Mouse (Mus musculus) MEL (cell line): Measurements from ENCODE around the gene Parm1.

Experiments used
- CHD1 ChIP-seq: IDR thresholded peaks from 2 replicates; pipeline ENCODE4 v1.6.1; 2012; ENCODE audit warnings: low read depth, mild to moderate bottlenecking, inconsistent platforms, low read length, improper control_type of control experiment
- CTCF ChIP-seq, 3 experiments: IDR thresholded peaks in 2 of 3; conservative IDR thresholded peaks in 1 of 3; 2 replicates each; pipeline ENCODE4 v1.5.1; 2011 to 2012; ENCODE audit warnings: low read length in 3 of 3, low read depth in 2 of 3, mild to moderate bottlenecking in 2 of 3, improper control_type of control experiment in 1 of 3, inconsistent platforms in 1 of 3, mixed read lengths in 1 of 3, moderate library complexity in 1 of 3; ENCODE audit not compliant: control insufficient read depth in 1 of 3, insufficient read depth in 1 of 3, poor library complexity in 1 of 3, severe bottlenecking in 1 of 3
- E2F4 ChIP-seq: IDR thresholded peaks from 2 replicates; pipeline ENCODE4 v1.6.1; 2011; ENCODE audit warnings: low read depth, low read length, improper control_type of control experiment, borderline replicate concordance
- ELF1 ChIP-seq: IDR thresholded peaks from 2 replicates; pipeline ENCODE4 v1.6.1; 2014; ENCODE audit warnings: low read depth, mild to moderate bottlenecking, inconsistent platforms, low read length, improper control_type of control experiment, moderate library complexity
- EP300 ChIP-seq, 2 experiments: IDR thresholded peaks; 2 replicates each; pipeline ENCODE4 v1.6.1; 2011; ENCODE audit warnings: improper control_type of control experiment in 2 of 2, low read length in 2 of 2, low read depth in 1 of 2, mild to moderate bottlenecking in 1 of 2
- GABPA ChIP-seq: IDR thresholded peaks from 2 replicates; pipeline ENCODE4 v1.6.1; 2012; ENCODE audit warnings: low read depth, mild to moderate bottlenecking, inconsistent platforms, low read length, improper control_type of control experiment, moderate library complexity
- GATA1 ChIP-seq: IDR thresholded peaks from 2 replicates; pipeline ENCODE4 v1.6.1; 2011; ENCODE audit warnings: low read depth, low read length, improper control_type of control experiment
- MAX ChIP-seq: IDR thresholded peaks from 2 replicates; pipeline ENCODE4 v1.6.1; 2011; ENCODE audit warnings: low read length, improper control_type of control experiment
- NRF1 ChIP-seq: IDR thresholded peaks from 2 replicates; pipeline ENCODE4 v1.6.1; 2014; ENCODE audit warnings: low read depth, mild to moderate bottlenecking, inconsistent platforms, low read length, improper control_type of control experiment, moderate library complexity; ENCODE audit not compliant: poor library complexity, insufficient read depth, severe bottlenecking
- POLR2A ChIP-seq, 2 experiments: IDR thresholded peaks; 2 replicates each; pipeline ENCODE4 v1.6.1; 2011 to 2012; ENCODE audit warnings: low read length in 2 of 2, mild to moderate bottlenecking in 2 of 2, control low read depth in 1 of 2, improper control_type of control experiment in 1 of 2, low read depth in 1 of 2, moderate library complexity in 1 of 2; ENCODE audit not compliant: control insufficient read depth in 1 of 2, insufficient read depth in 1 of 2, poor library complexity in 1 of 2
- POLR2AphosphoS2 ChIP-seq: IDR thresholded peaks from 2 replicates; pipeline ENCODE4 v1.6.1; 2011; ENCODE audit warnings: low read length, improper control_type of control experiment
- RAD21 ChIP-seq: IDR thresholded peaks from 2 replicates; pipeline ENCODE4 v1.6.1; 2011; ENCODE audit warnings: mild to moderate bottlenecking, low read depth, low read length, improper control_type of control experiment
- RCOR1 ChIP-seq: IDR thresholded peaks from 2 replicates; pipeline ENCODE4 v1.6.1; 2012; ENCODE audit warnings: low read depth, mild to moderate bottlenecking, inconsistent platforms, low read length, improper control_type of control experiment
- ZMIZ1 ChIP-seq: IDR thresholded peaks from 2 replicates; pipeline ENCODE4 v1.6.1; 2012; ENCODE audit warnings: low read depth, mild to moderate bottlenecking, inconsistent platforms, low read length, improper control_type of control experiment, moderate library complexity

GRCm38 (mm10) chr5:91581799-91582198 is 64.4 kb downstream of the Parm1 start:
- TF ChIP-seq POLR2AphosphoS2 (no peak), RCOR1 (no peak), POLR2A (IDR thresholded peaks at IDR 0.05; ENCODE audit: control insufficient read depth in 1 of 2, insufficient read depth in 1 of 2, low read depth in 1 of 2, low read length in 2 of 2, poor library complexity in 1 of 2) (no peak), GABPA (no peak), EP300 (IDR thresholded peaks at IDR 0.05; ENCODE audit: low read depth in 1 of 2, low read length in 2 of 2) (no peak), GATA1 (no peak), NRF1 (no peak), CTCF (IDR thresholded peaks at IDR 0.05 in 2 of 3, conservative IDR thresholded peaks at IDR 0.05 in 1 of 3; ENCODE audit: control insufficient read depth in 1 of 3, insufficient read depth in 1 of 3, low read depth in 2 of 3, low read length in 3 of 3, poor library complexity in 1 of 3, severe bottlenecking in 1 of 3) (no peak), ZMIZ1 (no peak), MAX (no peak), CHD1 (no peak), E2F4 (no peak), ELF1 (no peak), RAD21 (no peak)
